Comparison of ENCODE assay signal across 25 mouse cellular contexts in genomic region chr5:119388841-119389240, GRCm38 (mm10).
DNase-seq lines count a peak whose midpoint lies in the region; ATAC-seq and TF ChIP-seq lines count a peak whose summit lies in the region.
"Had no signal": no experiment of that assay in that cellular context is flagged by ENCODE, and none has a peak within 500 bp of the region (broad histone marks: within the 10 kb centered on the region; RNA-seq: fewer than 3 reads in every experiment).

No protein-coding gene starts in this region.

- H3K27ac ChIP-seq in embryonic facial prominence, embryonic 13.5 days = peak overlapping the region; percentile 85
- H3K27ac ChIP-seq in embryonic facial prominence, embryonic 10.5 days (replicated peaks) = no peak overlapping the region
- 0 out of 2 replicates have a peak overlapping the region, but pooled peaks have one; percentile 59 for H3K27ac ChIP-seq in limb, embryonic 12.5 days
- no peak overlapping the region for H3K27ac ChIP-seq in limb, embryonic 10.5 days
- peak overlapping the region; percentile 33; the same call in 1 of the 2 replicates for H3K27ac ChIP-seq in stomach, embryonic 14.5 days (ENCODE audit: low read length)
- H3K27ac ChIP-seq in stomach, postnatal 0 days (replicated peaks) = no peak overlapping the region
- peak overlapping the region; percentile 73; the same call in 1 of the 2 replicates for H3K27ac ChIP-seq in stomach, embryonic 16.5 days (ENCODE audit: low read length)
- H3K27ac ChIP-seq: forebrain, embryonic 12.5 days; liver, embryonic 13.5 days; neural tube, embryonic 13.5 days had no signal

- DNase-seq in embryonic facial prominence, embryonic 10.5 days (ENCODE audit: low spot score) = no peak
- DNase-seq in limb, embryonic 10.5 days (ENCODE audit: low spot score) = no peak
- DNase-seq in stomach, postnatal 0 days (ENCODE audit: low spot score) = no peak
- DNase-seq in B cell, adult 2 months = no peak
- DNase-seq: heart, adult 11 months; kidney, postnatal 36 days; layer of hippocampus, adult 9-11 months; liver, embryonic 13.5 days; lung, postnatal 14 days; retina, postnatal 1 day; thymus, adult 2 months had no signal

- no peak overlapping the region for H3K4me2 ChIP-seq in embryonic facial prominence, embryonic 13.5 days
- H3K4me2 ChIP-seq in limb, embryonic 12.5 days = no peak overlapping the region
- H3K4me2 ChIP-seq in stomach, embryonic 14.5 days (replicated peaks; ENCODE audit: low read depth, low read length) = no peak overlapping the region
- H3K4me2 ChIP-seq in stomach, postnatal 0 days (replicated peaks; ENCODE audit: low read depth) = no peak overlapping the region
- no peak overlapping the region for H3K4me2 ChIP-seq in stomach, embryonic 16.5 days (ENCODE audit: low read depth, low read length)
- H3K4me2 ChIP-seq: forebrain, embryonic 12.5 days; heart, embryonic 11.5 days; liver, embryonic 13.5 days; neural tube, embryonic 13.5 days had no signal

- ATAC-seq in embryonic facial prominence, embryonic 13.5 days (ENCODE audit: insufficient number of reproducible peaks, insufficient read depth, low FRiP score, low TSS enrichment, low read depth) = no peak
- ATAC-seq in limb, embryonic 12.5 days (ENCODE audit: insufficient number of reproducible peaks, insufficient read depth, low FRiP score, low TSS enrichment, low read depth) = no peak
- ATAC-seq in stomach, embryonic 14.5 days (ENCODE audit: insufficient number of reproducible peaks, insufficient read depth, low FRiP score, low read depth) = no peak
- ATAC-seq in stomach, postnatal 0 days (ENCODE audit: low FRiP score, low TSS enrichment) = no peak
- no peak for ATAC-seq in stomach, embryonic 16.5 days (ENCODE audit: insufficient read depth, low FRiP score)
- ATAC-seq: hindbrain, embryonic 16.5 days; intestine, embryonic 16.5 days; midbrain, embryonic 16.5 days had no signal

- no peak for TF ChIP-seq EP300 in stomach, postnatal 0 days (optimal IDR thresholded peaks at IDR 0.05)

- 48% methylated on average over 5 of the region's 5 CpGs for WGBS in embryonic facial prominence, embryonic 13.5 days
- WGBS in embryonic facial prominence, embryonic 10.5 days = 76% methylated on average over 5 of the region's 5 CpGs
- WGBS in limb, embryonic 12.5 days = 39% methylated on average over 5 of the region's 5 CpGs
- 60% methylated on average over 5 of the region's 5 CpGs for WGBS in limb, embryonic 10.5 days
- WGBS in stomach, embryonic 14.5 days = 59% methylated on average over 5 of the region's 5 CpGs
- 51% methylated on average over 5 of the region's 5 CpGs for WGBS in stomach, postnatal 0 days
- 58% methylated on average over 5 of the region's 5 CpGs for WGBS in stomach, embryonic 16.5 days

- no peak overlapping the region for H3K9ac ChIP-seq in embryonic facial prominence, embryonic 13.5 days
- H3K9ac ChIP-seq in limb, embryonic 12.5 days (replicated peaks) = no peak overlapping the region
- no peak overlapping the region for H3K9ac ChIP-seq in stomach, embryonic 14.5 days (replicated peaks; ENCODE audit: low read depth, low read length)
- H3K9ac ChIP-seq in stomach, postnatal 0 days (ENCODE audit: low read length) = no peak overlapping the region
- H3K9ac ChIP-seq in stomach, embryonic 16.5 days (ENCODE audit: low read length) = no peak overlapping the region
- H3K9ac ChIP-seq: forebrain, embryonic 12.5 days; liver, embryonic 13.5 days; neural tube, embryonic 13.5 days had no signal

- no peak for TF ChIP-seq CTCF in stomach, postnatal 0 days (IDR thresholded peaks at IDR 0.05; ENCODE audit: low read depth)

- no peaks in the 10 kb centered on the region for H3K27me3 ChIP-seq in embryonic facial prominence, embryonic 13.5 days
- peaks cover 4% of the 10 kb centered on the region; the same call in 1 of the 2 replicates for H3K27me3 ChIP-seq in embryonic facial prominence, embryonic 10.5 days (replicated peaks; ENCODE audit: low read depth, poor library complexity, severe bottlenecking)
- peaks cover 28% of the 10 kb centered on the region for H3K27me3 ChIP-seq in limb, embryonic 12.5 days
- H3K27me3 ChIP-seq in limb, embryonic 10.5 days (ENCODE audit: low read depth, poor library complexity, severe bottlenecking) = peaks cover 35% of the 10 kb centered on the region; the same call in 1 of the 2 replicates
- H3K27me3 ChIP-seq in stomach, embryonic 14.5 days (ENCODE audit: control insufficient read depth, insufficient read depth, low read length) = no peaks in the 10 kb centered on the region
- H3K27me3 ChIP-seq in stomach, postnatal 0 days (ENCODE audit: control insufficient read depth, insufficient read depth, low read length) = no peaks in the 10 kb centered on the region
- H3K27me3 ChIP-seq in stomach, embryonic 16.5 days (ENCODE audit: control insufficient read depth, insufficient read depth, low read length) = no peaks in the 10 kb centered on the region
- H3K27me3 ChIP-seq: CH12.LX; forebrain, embryonic 12.5 days; liver, embryonic 13.5 days; neural tube, embryonic 13.5 days had no signal

- H3K4me1 ChIP-seq in embryonic facial prominence, embryonic 13.5 days = peaks cover 29% of the 10 kb centered on the region
- H3K4me1 ChIP-seq in embryonic facial prominence, embryonic 10.5 days = peaks cover 21% of the 10 kb centered on the region
- H3K4me1 ChIP-seq in limb, embryonic 12.5 days (replicated peaks) = peaks cover 19% of the 10 kb centered on the region
- peaks cover 21% of the 10 kb centered on the region for H3K4me1 ChIP-seq in limb, embryonic 10.5 days
- H3K4me1 ChIP-seq in stomach, embryonic 14.5 days (ENCODE audit: control insufficient read depth, insufficient read depth, low read length) = peaks cover 3% of the 10 kb centered on the region; the same call in 1 of the 2 replicates
- H3K4me1 ChIP-seq in stomach, postnatal 0 days (replicated peaks; ENCODE audit: control insufficient read depth, insufficient read depth) = no peaks in the 10 kb centered on the region
- H3K4me1 ChIP-seq in stomach, embryonic 16.5 days (ENCODE audit: control insufficient read depth, insufficient read depth, low read length) = peaks cover 10% of the 10 kb centered on the region
- H3K4me1 ChIP-seq: forebrain, embryonic 12.5 days; neural tube, embryonic 13.5 days had no signal

- H3K9me3 ChIP-seq in embryonic facial prominence, embryonic 13.5 days = no peaks in the 10 kb centered on the region
- H3K9me3 ChIP-seq in embryonic facial prominence, embryonic 10.5 days = no peaks in the 10 kb centered on the region
- H3K9me3 ChIP-seq in limb, embryonic 12.5 days = no peaks in the 10 kb centered on the region
- H3K9me3 ChIP-seq in limb, embryonic 10.5 days (replicated peaks) = no peaks in the 10 kb centered on the region
- no peaks in the 10 kb centered on the region for H3K9me3 ChIP-seq in stomach, embryonic 14.5 days (ENCODE audit: control insufficient read depth, low read depth, low read length)
- no peaks in the 10 kb centered on the region for H3K9me3 ChIP-seq in stomach, postnatal 0 days (ENCODE audit: control insufficient read depth, low read length)
- no peaks in the 10 kb centered on the region for H3K9me3 ChIP-seq in stomach, embryonic 16.5 days (replicated peaks; ENCODE audit: control insufficient read depth, low read length)
- H3K9me3 ChIP-seq: forebrain, embryonic 12.5 days; liver, embryonic 13.5 days; neural tube, embryonic 13.5 days had no signal

- no peaks in the 10 kb centered on the region for H3K36me3 ChIP-seq in embryonic facial prominence, embryonic 13.5 days
- H3K36me3 ChIP-seq in embryonic facial prominence, embryonic 10.5 days (replicated peaks) = no peaks in the 10 kb centered on the region
- no peaks in the 10 kb centered on the region for H3K36me3 ChIP-seq in limb, embryonic 12.5 days
- no peaks in the 10 kb centered on the region for H3K36me3 ChIP-seq in limb, embryonic 10.5 days
- no peaks in the 10 kb centered on the region for H3K36me3 ChIP-seq in stomach, embryonic 14.5 days (ENCODE audit: control insufficient read depth, insufficient read depth, low read length)
- H3K36me3 ChIP-seq in stomach, postnatal 0 days (ENCODE audit: control insufficient read depth, insufficient read depth, low read length) = no peaks in the 10 kb centered on the region
- no peaks in the 10 kb centered on the region for H3K36me3 ChIP-seq in stomach, embryonic 16.5 days (ENCODE audit: control insufficient read depth, insufficient read depth, low read length)
- H3K36me3 ChIP-seq: forebrain, embryonic 12.5 days; G1E; liver, embryonic 13.5 days; neural tube, embryonic 13.5 days had no signal

- H3K4me3 ChIP-seq in embryonic facial prominence, embryonic 13.5 days = no peak overlapping the region
- H3K4me3 ChIP-seq in embryonic facial prominence, embryonic 10.5 days = no peak overlapping the region
- no peak overlapping the region for H3K4me3 ChIP-seq in limb, embryonic 12.5 days (replicated peaks)
- H3K4me3 ChIP-seq in limb, embryonic 10.5 days = no peak overlapping the region
- no peak overlapping the region for H3K4me3 ChIP-seq in stomach, embryonic 14.5 days (ENCODE audit: low read depth, low read length)
- no peak overlapping the region for H3K4me3 ChIP-seq in stomach, postnatal 0 days (ENCODE audit: low read depth, low read length)
- no peak overlapping the region for H3K4me3 ChIP-seq in stomach, embryonic 16.5 days (replicated peaks; ENCODE audit: low read length)
- H3K4me3 ChIP-seq: erythroblast, embryonic 14.5 days; forebrain, embryonic 12.5 days; liver, embryonic 13.5 days; myocyte; neural tube, embryonic 13.5 days had no signal

Comparison
In these comparisons a context has a peak if more than half of its experiments do, and no peak if none do; other contexts are left out.
1. H3K27ac ChIP-seq: peak in embryonic facial prominence, embryonic 13.5 days (single experiment), limb, embryonic 12.5 days (single experiment), stomach, embryonic 14.5 days (single experiment) and stomach, embryonic 16.5 days (single experiment); none in embryonic facial prominence, embryonic 10.5 days (single experiment), limb, embryonic 10.5 days (single experiment) and stomach, postnatal 0 days (single experiment).